Mouse (Mus musculus) MEL-GATA-1-ER (cell line): Measurements from ENCODE around the gene Ip6k3.
A peak's percentile ranks its signal among the peaks of the same experiment; 100 is the strongest.

Experiments used
- DNase-seq: peaks from one replicate; pipeline ENCODE4 v3.0.0-alpha.2; 2012; ENCODE audit warnings: low read depth; ENCODE audit errors: extremely low read depth

Gene Ip6k3

GRCm38 (mm10) chr17:27154256-27154655 lies 13.3 kb downstream of the Ip6k3 start:
- DNase-seq, result no peak

- no peak for DNase-seq
Observed at GRCm38 (mm10) chr17:27153773-27154193, 13.8 kb downstream of the Ip6k3 start.

DNA sequence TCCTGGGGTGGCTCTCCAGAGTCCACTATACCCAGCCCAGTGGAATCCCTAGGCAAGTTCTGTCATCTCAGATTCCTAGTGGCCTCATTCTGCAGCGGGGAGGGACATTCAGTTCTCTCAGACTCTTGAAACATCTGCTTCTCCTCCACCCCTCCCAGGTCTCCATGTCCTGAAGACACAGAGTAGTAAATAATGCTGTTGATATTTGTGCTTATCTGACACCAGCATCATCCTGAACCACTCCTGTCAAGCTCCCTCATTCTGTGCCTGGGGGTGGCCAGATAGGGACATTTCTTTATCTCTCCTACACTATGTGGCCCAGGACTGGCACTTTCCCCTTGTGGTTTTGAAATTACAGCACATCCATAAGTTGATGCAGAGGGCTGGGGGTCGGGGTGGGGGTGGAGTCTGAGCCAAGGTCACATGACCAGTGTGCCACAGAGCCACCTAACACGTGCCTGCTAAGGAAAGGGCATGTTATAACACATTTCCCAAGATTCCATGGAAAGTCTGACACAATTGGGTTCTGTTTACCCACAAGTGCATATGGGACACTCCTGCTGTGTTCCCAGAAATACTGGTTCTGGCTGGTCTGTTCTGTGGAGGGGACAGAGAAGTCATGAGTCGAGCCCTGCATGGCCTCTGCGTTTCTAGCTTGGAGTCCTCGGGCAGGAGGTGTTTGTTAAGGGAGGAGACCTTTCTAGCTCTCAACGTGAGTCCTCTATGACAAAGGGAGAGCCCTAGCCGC lies 14.4 kb downstream of the Ip6k3 start:
- DNase-seq, result peak; percentile 84

GRCm38 (mm10) chr17:27151411-27151810 lies 16.2 kb downstream of the Ip6k3 start:
- no peak for DNase-seq

DNA sequence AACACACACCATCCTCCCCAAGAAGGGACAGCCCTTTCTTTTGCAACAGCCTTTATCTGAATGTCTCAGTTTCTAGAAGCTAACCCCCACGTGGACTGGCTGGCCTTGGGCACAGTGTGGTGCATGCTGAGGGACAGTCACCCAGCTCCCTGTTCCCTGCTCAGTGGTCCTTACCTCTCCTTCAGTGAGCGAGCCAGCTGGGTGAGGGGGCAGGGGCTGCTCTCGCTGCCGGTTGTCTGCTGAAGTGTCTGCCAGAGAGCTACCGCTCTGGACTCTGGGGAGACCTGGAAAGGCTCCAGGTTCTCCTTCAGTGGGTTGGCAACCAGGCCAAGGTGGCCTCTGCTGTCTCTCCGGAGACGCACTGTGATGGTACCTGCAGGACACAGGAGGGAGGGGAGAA lies 16.7 kb downstream of the Ip6k3 start:
- DNase-seq, result no peak

DNA sequence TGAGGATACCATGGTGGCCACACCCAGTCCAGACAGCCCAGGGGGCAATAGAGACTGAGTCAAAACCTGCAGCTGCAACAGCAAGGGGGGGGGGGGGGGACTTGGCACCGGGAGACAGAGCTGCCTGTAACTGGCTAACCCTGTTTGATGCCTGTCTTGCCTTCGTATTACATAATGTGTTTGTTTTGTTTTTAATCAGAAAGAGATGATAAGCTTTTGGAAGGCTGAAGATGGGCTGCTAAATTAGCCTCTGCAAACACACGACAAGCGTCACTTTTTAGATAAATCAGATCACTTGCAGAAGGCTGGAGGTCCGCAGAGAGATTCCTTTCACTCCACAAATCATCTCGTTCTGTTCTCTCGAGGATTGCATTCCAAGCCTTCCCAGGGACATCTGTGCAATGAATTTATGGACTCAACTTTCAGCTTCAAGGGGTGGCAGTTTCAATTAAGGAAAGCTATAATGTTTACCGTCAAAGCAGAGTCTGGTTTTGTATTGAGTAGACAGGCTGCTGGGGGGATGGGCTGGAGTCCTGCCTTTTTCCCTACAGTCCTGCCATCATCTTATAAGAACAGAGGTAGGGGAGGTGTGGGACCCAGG lies 21.2 kb downstream of the Ip6k3 start:
- no peak for DNase-seq

DNA sequence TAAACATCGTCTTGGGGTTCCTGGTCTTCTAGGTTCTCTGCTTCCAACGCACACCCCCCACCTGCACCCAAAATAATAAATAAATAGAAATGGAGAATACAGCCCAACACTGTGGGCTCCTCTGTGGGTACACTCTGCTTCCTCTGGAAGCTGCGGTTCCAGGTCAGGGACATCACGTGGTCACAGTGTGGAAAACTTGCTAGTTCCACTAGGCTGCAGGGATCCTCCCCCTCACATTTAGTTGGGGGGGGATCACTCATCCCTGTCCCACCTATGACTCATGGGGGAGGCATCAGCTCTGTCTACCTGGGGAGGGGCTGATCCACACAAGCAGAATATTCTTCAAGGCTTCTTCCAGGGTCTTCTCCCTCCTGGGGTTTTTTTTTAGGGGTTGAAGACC lies 23.4 kb downstream of the Ip6k3 start:
- no peak for DNase-seq

GRCm38 (mm10) chr17:27141971-27142450 lies 25.6 kb downstream of the Ip6k3 start:
- no peak for DNase-seq

DNA sequence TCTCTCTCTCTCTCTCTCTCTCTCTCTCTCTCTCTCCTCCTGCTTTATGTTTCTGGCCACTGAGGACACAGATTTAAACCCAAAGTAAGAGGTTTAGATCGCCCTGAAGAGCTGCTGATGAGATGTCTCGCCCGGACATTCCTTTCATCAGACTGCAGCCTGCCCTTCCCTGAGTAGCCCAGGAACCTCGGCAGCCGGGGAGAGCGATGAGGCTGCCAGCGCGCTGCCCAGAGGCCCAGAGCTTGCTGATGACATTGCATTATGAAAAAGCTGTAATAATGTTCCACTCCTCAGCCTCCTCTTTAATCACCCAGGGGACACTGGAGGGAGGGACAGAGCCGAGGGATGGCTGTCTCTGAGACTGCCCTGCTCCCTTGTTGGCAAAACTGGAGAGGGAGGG lies 27.3 kb downstream of the Ip6k3 start:
- DNase-seq, result no peak

DNA sequence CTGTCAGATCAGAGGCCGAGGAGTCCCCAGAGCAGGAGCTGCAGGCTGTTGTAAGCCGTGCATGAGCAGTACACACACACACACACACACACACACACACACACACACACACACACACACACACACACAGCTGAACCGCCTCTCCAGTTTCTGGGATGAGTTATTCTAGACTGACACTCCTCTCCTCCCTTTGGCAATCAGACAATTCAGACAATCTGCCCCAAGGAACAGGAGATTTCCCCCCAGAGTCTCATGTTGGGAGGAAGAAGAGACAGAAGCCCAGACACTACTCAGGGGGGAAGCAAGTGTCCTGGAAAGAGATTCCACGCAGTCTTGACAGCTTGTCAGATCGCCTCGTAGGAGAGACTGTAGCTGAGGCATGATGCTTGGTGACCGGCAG lies 28.3 kb downstream of the Ip6k3 start:
- DNase-seq, result no peak

DNA sequence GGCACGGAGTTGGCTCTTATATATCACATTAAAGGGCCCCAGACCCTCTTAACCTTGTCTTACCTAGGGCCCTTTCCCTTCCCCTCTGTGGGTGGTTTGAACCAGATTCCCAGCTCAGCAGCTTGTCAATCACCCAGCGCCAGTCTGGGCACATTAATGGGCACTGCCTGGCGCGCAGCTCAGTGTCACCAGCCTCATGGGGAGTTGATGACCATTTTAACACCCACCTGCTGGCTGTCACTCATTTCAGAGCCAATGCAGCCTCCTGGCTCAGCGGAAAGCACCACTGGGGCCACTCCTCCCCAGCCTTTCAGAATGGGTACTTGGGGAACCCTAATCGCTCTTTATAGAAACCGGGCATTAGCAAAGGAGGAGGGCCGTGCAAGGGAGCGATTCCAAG lies 29.2 kb downstream of the Ip6k3 start:
- DNase-seq, result no peak

DNA sequence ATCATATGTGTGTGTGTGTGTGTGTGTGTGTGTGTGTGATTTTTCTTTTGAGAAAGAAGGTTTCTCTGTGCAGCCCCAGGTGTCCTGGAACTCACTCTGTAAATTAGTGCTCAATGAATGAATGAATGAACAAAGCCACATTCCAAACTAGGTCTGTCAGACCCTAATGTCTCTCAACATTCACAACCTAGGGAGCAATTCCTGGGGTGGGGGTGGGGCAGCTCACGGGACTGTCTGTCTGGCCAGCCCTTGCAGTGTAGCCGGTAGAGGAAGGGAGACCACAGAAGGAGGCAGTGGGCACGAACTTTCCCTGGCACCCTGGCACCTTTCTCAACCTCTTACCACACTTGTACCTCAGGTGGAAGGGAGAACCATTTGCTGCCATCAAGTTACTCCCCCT lies 32.9 kb downstream of the Ip6k3 start:
- no peak for DNase-seq

DNA sequence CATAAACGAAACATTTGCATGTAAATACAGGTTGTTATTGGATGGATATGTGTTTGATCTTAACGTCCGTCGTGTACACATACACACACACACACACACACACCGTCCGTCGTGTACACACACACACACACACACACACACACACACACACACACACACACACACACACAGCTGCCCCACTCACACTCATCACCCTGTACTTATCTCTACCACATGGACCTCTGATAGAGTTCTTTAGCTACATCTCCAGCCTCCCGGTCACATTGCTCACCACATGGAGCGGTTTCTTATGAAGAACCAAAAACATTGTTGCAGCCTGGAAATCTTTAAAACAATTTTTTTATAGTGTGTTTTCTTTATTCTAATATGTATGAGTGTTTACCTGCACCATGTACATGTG lies 33.4 kb downstream of the Ip6k3 start:
- no peak for DNase-seq

DNA sequence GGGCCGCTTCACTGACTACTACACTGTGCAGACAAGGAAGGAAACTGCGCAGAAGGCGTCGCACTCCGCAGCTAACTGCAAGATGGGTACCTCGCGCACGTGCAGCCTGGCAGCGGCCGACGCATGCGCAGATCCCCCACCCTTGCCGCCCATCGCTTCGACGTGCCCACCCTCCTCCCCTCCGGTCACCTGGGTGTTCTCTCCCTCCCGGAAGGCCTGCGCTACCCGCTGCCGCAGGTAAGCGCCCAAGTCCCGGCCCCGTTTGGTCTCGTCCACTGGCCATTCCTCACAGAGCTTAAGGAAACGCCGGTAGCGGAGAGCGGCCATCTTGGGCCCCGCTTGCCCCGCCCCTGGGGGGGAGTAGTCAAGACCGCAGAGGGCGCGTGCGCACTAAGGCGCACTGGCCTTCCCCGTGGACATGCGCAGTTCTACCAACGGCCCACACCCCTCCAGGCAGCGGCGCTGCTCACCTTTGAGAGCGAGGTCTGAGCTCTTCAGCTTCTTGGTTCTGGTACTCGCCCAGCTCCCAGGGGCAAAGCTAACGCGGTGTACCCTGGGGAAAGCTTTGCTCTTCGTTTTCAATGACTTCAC lies 33.9 kb downstream of the Ip6k3 start, which contains the start of gene Uqcc2:
Gene Uqcc2, minus strand, starts transcription at position 366 of the 591 bp plus-strand sequence.
- DNase-seq, result peak; percentile 77

DNA sequence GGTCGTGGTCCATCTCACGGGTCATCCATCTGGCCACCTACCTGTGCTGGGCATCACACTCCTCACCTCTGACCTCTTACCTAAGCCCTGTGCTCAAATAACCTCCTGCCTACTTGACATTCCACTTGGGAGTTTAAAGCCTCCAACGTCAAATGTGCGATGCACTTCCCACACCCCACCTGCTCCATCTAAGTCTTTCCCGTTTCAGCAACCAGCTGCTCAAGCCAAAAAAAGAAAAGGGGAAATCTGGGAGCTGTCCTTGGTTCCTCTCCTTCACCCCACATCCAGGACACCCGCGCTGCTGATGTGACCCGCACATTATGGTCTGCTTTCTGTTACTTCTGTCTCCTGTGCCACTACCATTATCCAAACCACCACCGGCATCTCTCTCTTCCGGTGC lies 35.4 kb downstream of the Ip6k3 start:
- no peak for DNase-seq

DNA sequence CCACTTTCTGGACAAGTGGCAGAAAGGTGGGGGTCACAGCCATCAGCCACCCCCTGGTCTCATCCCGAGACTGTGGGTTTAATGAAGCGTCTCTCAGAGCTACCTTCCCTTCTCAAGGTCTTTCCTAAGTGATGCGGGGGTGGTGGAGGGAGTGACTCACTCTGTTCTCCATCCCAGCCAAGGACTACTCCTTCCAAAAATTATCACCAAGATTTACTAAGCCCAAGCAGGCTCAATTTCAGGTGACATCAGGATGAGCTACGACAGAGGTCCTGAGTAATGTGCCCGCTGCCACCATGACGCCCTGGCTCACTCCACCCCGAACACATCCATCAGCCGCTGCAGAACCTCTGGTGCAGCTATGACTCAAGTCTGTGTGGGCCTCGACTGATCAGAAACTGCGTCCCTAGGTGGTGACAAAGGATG lies 36.3 kb downstream of the Ip6k3 start:
- no peak for DNase-seq

GRCm38 (mm10) chr17:27130246-27130645 lies 37.3 kb downstream of the Ip6k3 start:
- no peak for DNase-seq

DNA sequence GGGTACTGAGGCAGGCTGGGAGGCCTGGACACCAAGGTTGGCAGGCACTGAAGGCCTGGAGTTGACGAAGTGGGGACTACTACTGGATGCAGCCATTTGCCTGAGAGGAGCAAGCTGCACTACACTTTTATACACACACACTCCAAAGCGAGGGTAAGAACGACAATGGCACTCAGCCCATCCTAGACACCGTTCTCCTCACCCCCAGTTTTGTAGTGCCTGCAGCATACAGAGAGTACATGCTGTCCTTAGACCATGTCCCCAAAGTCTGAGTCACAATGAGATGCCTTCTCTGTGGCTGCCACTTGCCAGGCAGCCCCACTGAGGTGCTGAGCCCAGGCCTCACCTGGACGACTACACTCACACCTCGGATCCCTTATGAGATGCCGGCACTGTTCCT lies 37.8 kb downstream of the Ip6k3 start:
- DNase-seq, result no peak

GRCm38 (mm10) chr17:27129291-27129690 lies 38.3 kb downstream of the Ip6k3 start:
- DNase-seq, result no peak

DNA sequence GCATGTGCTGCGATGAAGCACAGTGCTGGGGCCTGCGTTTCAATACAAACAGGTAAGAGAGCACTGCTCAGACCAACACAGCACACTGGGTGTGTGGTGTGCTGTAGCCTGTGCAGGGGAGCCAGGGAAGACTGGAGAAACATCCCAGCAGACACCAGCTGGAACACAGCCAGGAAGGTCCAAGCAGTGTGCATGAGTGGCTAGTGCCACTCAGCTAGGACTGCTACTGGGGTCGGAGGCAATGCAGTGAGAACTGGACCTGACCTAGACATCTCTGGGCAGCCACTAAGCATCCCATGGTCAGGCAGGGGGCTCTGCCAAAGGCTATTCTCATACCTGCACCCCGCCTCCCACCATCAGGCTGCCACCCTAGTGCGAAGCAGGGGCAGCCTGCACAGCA lies 39.4 kb downstream of the Ip6k3 start:
- DNase-seq, result no peak

DNA sequence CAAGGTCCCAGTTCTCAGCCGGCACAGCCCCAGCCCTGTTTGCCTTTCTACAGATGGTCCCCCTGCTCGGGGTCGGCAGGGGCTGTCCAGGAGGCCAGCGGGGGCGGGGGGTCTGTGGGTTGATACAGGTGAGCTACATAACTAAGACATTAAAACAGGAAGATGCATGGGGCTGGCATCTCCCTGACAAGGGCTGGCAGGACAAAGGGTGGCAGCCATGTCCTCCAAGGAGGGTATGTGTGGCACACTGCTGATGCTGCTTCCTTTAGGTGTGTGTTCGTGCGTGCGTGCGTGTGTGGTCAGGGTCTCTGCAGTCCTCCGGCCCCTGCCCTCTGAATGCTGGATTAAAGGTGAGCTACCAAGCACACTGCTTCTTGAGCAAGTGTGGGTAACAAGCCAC lies 40.6 kb downstream of the Ip6k3 start:
- no peak for DNase-seq

- no peak for DNase-seq
Observed at GRCm38 (mm10) chr17:27125669-27126202, 41.9 kb downstream of the Ip6k3 start.
